Mouse (Mus musculus) mesoderm, embryonic 11.5 days (tissue): ENCODE data around the gene Amer2.
A peak's percentile ranks its signal among the peaks of the same experiment; 100 is the strongest.

ENCODE experiments used
- DNase-seq: peaks from one replicate; pipeline ENCODE4 v3.0.0-alpha.2; 2012; ENCODE audit warnings: low read depth, low spot score

Amer2 gene

DNA sequence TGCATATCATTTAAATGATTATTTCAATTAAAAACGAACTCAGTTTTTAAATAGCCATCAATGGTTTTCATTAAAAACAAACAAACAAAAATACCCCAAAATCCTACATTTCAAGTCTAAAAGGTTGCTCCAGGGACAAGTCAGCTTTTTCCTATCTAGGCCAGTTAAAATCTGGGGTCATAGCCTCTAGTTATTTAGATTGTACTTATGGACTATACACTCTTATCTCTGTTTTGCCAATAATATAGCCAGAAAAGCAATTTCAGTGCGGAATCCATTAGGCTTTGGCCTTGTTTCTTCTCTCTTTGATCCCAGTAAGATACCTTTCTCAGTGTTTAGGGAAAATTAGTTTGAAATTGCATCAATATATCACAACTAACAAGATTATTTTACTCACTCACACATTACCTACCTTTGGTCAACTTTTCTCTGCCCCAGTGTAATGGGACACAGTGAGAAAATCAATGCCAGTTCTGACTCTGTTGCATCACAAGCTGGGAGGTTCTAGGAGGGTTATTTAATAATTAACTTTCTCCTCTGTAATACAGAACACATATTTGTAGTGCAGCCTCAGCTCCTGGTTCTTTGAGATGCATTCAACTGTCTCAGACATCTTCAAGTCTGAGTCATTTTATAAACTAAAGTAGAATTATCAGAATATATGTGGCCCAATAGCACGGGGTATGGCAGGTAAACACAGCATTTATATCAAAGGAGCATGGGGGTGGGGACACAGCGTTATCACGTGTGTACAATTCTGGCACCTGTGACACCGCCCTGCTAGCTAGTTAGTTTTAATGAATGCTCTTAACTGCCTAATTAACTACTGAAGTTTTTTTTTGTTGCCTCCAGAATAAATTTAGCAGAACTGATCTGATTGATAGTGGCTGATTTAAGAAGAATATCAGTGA, 13.8 kb downstream of the Amer2 start:
- DNase-seq, result no peak

DNA sequence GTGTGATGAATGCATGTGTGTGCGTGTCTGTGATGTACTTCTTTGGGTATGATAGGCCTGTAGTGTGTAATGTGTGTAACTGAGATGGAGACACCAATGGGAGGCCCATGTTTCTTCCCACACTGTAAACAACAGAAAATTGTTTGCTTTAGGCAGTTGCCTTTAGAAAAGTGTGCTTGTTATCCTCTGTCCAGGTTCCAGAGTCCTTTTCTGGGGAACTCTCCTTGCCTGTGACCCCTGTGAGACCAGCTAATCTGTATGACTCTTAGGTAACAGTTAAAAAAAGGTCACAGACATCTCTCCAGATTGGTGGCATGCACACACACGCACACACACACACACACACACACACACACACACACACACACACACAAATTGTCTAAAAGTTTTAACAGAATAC, 15.3 kb downstream of the Amer2 start:
- DNase-seq, result no peak

DNA sequence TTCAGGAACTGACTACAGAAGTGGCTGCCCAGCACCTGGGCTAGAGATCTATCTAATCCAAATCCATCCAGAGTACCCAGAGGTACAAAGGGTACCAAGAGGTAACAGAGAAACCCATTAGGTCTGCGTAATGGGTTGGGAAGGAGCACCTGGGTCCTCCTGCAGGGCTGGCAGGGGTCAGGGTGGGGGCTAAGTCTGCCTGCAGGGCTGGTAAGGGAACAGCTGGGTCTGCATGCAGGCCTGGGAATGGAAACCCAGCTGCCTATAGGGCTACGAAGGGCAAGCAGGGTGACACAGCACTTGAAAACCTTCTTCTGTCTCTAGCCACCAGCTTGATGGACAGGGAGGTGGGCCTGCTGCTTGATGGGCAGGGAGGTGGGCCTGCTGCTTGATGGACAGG, 19.1 kb downstream of the Amer2 start:
- no peak for DNase-seq

DNA sequence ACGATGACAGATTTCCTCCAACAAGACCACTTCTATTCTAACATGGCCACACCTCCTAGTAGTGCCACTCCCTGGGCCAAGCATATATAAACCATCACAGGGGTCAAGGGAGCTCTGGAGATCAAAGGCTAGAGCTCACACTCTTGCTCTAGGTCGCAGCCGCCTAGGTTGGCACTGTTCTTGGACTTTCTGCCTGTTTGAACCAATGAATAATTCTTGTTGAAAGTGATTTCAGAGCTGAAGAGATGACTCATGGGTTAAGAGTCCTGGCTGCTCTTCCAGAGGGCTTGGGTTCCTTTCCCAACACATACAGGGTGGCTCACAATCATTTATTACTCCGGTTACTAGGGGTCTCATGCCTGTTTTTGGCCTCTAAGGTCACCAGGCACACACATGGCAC, 24.3 kb downstream of the Amer2 start:
- no peak for DNase-seq

DNA sequence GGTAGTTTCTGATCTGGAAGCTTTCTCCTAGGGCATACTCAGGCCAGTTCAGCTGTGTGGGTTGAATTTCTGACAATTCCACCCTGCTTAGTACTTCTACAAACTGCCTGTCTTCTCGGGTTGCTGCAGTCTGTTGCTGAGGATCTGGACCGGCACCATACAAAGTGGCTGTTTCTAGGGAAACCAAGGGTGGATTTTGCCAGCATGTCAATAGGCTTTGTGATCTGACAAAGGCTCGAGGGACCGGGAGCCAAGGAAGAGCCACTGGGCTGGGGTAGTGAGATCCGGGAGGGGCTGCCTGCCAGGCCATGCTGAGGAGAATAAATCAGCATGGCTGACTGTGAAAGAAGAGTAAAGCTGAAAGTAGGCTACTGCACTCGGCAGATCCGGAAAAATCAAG, 25.8 kb downstream of the Amer2 start:
- no peak for DNase-seq

DNA sequence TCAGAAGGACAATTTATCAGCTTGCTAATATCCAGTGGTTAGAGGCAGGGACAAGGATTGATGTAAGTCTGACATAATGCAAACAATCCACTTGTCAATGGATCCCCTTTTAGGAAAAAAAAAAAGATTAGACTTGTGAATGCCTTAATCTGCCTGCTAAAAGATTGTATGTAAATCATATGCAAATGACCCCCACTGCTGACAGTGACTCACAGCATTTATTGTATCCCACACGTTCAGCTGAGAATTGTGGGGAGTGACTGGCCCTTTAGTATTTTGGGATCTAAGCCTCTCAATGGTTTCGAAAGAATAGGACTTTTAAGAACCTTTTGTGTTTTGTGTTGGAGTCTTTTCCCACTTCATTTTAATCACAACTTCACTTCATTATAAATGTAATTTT, 30.2 kb downstream of the Amer2 start:
- DNase-seq, result no peak

DNA sequence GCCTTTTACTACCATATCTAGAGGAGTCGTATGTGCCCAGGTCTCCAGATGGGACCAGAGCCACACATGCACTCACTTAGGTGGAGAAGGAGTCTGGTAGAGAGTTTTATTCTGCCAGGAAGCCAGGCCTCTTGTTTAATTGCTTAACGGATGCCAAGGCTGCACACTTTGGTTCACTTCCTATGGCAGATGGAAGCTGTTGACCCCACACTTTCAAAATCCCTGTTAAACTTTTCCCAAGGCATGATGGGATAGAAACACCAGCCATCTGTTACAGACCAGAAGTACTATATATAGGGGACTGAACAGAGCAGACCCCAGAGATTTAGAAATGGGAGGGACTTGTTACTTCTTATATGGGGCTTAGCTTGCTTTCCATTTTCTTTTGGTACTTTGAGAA, 32.8 kb downstream of the Amer2 start:
- no peak for DNase-seq

DNA sequence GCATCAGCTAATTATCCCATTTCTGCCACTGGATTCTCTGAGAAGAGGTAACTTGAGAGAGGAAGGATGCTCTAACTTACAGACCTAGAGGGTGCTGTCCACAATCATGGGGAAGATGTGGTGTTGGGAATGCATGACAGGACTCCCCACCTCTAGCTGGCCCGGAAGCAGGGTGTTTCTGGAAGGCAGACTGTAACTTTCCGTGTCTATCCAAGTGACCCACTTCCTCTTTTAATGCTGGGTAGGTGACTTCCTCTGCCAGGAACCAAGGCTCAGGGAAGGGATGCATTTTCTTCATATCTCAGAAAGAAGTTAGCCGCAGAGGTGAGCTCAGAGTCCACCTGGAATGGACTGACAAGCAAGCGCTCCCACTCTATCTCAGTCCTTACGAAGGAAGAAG, 33.5 kb downstream of the Amer2 start:
- no peak for DNase-seq

DNA sequence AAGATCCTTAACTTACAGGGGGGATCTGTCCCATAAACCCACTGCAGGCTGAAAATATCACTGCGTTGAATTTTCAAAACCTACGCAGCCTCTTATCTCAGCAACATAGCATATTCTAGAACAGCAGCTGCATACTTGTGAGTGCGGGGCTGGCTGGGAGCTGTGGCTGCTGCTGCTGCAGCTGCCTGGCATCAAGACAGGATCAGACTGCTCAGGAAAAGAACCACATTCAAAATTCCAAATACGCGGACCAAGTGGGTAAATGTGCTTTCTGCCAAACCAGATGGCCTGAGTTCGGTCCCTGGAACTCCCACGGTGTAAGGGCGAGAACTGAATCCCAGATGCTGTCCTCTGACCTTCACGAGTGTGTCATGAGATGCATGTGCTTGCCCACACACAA, 34.3 kb downstream of the Amer2 start:
- no peak for DNase-seq

DNA sequence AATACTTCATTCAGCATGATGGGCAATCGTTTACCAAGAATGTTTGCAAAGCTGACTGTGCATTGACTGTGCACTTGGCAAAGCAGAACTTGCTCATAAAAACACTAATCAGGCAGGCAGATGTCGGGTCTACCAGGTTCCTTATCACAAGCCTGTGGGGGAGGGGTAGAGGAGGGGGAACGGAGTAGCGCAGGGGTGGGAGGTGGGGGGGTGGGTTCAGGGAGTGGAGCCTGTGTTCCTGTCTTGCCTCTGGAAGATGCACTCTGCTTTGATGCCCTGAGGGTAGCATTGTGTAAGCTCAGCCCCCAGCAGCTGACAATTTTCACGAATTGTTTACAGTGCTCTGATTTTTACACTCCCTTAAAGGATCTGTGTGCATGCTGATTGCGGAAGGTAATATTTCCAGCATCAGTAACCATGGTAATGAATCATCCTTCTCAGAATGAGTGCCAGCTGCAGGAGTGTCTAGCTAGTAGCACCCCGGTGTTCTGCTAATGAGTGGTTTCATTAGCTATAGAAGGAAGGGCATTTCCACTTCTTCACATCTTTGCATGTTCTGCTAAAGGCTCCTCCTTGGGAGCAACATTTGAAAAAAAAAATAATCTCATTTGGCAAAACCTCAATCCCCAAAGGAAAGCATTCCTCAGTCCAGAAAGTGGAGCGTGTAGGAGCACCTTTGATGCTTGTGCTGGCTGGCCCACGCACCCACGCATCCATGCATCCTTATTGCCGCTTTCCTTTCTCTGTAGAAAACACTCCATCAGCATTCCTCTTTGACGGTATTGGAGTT, 36.8 kb downstream of the Amer2 start:
- DNase-seq, result peak; percentile 54

DNA sequence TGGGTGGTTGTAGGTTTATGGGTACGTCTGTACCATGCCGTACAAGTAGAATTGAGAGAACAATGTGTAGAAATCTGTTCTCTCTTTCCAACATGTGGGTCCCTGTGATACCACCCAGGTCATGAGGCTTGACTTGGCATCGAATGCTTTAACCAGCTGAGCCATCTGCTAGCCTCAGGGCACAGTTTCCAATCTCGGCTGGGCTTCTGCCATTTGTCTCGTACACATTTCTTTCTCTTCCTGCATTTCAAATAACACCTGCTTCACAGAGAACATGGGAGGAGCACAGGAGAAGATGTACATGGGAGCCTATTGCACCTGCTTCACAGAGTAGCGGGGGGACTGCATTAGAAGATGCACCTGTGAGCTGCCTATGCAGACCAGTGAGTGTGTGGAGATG, 38.2 kb downstream of the Amer2 start:
- DNase-seq, result no peak

DNA sequence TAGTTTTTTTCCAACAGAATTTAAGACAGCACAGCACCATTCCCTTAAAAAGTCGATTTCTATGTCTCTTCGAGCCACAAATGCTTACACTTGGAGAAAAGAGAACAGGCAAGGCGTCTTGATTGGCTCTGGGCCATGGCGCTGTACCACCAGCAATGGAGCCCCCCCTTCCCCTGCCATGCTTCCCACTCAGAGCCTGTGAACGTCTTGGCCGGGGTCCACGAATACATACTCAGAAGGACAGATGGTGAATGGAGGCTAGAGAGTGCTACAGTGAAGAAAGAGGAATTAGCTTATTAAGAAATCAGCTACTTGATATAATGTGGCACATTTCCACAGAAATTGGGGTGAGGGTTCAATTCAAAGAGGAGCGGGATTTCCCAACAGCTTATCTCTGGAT, 41.6 kb downstream of the Amer2 start:
- no peak for DNase-seq

DNA sequence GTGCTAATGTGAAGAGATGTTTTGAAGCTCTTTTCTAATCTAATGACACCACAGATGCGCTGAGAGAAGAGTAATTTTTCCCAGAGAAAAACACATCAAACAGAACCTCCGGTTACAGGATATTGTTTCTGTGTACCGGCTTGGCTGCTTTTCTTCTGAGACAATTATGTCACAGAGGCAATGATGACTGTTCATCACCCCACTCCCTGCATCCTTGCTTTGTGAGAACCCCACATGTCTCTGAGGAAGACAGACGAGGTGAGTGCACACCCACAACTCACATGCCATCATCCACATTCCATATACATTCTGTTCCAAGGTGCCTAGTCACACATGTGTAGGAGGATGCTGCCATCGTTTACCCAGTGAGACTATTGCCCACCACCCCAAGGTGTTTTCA, 44.9 kb downstream of the Amer2 start:
- no peak for DNase-seq

DNA sequence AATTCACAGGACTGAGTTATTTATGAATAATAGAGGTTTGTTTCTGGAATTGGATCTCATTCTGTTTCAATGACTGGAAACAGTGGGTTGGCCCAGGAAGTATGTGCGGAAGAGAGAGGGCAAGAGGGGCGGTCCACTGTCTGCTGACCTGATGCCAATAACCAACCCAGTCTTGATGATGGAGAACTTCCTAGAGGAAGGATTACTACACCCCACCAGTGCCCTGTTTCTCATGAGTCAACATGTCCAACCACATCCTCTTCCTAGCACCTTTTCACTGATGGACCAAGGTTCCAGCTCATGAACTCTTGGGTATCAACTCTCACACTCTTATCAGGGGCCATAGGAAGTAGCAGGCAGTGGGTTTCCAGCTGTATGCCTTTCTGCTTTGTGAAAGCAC, 49.9 kb downstream of the Amer2 start:
- DNase-seq, result no peak

DNA sequence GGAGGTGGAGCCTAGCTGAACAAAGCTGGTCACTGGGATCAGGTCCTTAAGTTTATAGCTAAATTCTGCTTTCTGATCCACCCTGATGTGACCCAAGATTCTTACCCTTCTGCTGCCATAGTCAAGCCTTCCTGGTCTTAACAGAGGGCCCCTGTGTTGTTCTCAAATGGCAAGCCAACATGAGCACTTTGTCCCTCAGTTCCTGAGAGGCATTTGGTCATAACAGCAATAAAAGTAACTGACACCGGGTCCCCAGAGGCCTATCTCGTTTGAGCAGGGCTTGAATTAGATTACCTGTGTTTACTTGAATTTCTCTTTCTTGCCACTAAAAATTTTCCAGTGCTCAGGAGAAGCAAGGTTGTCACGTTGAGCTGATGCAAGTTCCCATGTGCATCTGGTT, 51.1 kb downstream of the Amer2 start:
- no peak for DNase-seq

DNA sequence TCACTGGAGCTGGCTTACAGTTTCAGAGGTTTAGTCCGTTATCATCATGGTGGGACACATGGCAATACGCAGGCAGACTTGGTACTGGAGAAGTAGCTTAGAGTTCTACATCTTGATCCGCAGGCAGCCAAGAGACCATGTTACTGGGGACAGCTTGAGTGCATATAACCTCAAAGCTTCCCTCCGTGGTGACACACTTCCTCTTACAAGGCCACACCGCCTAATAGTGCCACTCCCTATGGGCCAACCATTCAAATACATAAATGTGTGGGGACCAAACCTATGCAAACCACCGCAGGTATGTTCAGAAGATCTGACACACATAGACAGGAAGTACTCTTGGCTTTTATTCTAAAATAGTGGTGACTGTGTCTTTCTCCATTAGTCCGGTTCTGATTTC, 52.5 kb downstream of the Amer2 start:
- no peak for DNase-seq

DNA sequence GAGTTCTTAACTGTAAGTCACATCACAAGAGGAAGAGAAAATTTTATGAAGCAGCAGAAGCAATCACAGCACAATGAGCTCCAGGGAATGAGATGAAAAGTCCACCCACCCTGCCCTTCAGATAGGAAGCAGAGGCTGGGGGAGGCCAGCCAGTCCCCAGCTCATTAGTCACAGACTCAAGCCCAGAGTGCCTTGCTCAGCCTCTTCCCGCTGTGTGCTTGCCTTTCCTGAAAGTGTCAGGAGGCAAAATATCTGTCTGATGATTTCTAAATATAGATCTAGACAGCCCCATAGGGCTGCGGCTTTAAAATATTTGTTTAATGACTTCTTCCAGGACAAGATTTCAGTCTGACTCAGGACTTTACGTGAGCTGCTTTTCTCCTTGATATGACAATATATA, 54.8 kb downstream of the Amer2 start:
- no peak for DNase-seq

DNA sequence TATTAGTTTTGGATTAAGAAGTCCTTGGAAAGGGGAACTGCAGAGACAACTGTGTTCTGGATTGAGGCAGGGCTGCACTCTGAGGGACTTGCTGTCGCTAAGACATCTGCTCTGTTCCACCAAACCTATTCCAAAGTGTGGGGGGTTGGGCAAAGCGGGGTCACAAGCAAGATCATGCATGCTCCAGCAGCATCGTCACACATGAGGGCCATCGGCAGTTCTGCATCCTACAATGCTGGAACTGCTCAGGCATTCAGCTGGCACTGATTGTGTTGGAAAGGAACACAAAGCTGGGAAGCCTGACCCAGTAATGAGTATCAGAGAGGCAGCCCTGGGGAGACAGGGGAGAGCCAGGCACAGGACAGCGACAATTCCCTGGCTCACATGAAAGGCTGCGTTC, 56.5 kb downstream of the Amer2 start:
- peak; percentile 35 for DNase-seq

DNA sequence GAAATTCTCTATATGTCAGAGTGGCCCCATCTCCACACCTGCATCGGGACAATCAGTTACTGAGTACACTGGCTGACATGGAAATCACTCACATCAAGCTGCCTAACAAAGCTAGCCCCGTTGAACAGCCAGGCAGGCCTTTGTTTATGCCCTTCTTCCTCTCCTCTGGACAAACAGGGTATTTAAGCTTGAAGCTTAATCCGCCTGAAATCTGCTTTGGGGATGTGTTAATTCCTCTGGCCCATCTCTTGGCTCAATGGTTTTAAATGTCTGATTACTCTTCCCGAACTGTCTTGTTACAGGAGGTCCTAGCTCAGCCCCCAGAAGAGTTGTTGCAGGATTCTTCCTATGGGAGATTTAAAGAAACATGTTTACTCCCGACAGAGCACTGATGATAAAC, 58.5 kb downstream of the Amer2 start:
- no peak for DNase-seq

DNA sequence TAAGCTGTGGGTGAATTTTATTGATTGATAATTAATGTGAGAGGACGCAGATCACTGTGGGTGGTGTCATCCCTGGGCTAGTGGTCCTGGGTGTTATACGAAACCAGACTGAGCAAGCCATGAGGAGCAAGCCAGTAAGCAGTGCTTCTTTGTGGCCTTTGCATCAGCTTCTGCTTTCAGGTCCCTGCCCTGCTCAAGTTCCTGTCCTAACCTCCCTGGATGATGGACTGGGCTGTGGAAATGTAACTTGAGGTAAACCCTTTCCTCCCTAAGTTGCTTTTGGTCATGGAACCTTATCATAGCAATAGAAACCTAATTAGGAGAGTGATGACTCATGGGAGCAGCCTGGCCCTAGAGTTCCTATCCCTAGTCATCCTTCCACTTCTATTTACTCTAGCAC, 59.1 kb downstream of the Amer2 start:
- no peak for DNase-seq

DNA sequence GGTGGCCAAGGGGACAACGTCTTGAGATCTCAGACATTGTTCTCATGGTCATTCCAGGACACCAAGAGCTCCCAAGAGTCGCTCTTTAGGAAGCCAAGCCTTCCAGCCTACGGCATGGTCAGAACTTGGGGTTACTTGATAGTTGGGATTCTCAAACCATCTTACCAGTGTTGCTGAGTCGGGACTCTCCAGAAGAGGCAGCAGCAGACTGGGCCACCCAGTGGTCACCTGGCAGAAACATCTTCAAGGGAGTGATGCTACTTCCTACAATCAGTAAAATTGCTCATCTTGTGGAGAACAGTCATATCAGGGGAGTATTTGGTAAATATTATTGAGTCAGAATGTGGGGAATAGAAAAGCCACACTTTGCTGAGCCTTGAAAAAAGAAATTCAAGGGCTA, 62.5 kb downstream of the Amer2 start:
- no peak for DNase-seq

DNA sequence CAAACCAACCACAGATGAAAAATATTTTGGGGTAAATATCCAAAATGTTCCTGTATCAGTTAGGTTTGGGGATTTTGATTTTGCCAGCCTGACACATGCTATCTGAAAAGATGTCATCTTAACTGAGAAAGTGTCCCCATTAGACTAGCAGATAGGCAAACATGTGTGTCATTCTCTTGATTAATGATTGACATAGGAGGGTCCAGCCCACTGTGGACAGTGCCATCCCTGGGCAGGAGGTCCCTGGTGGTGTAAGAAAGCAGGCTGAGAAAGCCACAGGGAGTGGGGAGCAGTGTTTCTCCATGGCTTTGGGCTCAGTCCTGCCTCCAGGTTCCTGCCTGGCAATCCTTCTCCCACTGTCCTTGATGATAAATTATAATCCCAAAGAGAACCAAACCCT, 63.3 kb downstream of the Amer2 start:
- DNase-seq, result no peak
